Mouse (Mus musculus) kidney, adult 2 months (tissue): ENCODE measurements at regions not wholly inside any gene's neighbourhood (a gene's known extent, or its start where the extent isn't known, plus 50 kb on each side); places are given as distances from the start of the nearest gene placed in this dataset.

Experiments used
- DNase-seq: peaks from one replicate; pipeline ENCODE4 v3.0.0; 2021
- H3K27ac ChIP-seq: fragments of 200-500 bp; 2 replicates; pipeline ENCODE4 v1.5.1; 2012; ENCODE audit warnings: low read depth, low read length, control low read depth, inconsistent platforms; ENCODE audit not compliant: insufficient read depth
- H3K27me3 ChIP-seq: fragments of 200-500 bp; replicated peaks from 2 replicates; pipeline ENCODE4 v1.6.1; 2012; ENCODE audit warnings: mild to moderate bottlenecking, moderate library complexity, low read length, inconsistent platforms; ENCODE audit not compliant: control insufficient read depth, insufficient read depth
- H3K36me3 ChIP-seq: fragments of 200-500 bp; 2 replicates; pipeline ENCODE4 v1.6.1; 2012; ENCODE audit warnings: mild to moderate bottlenecking, moderate library complexity, low read length, inconsistent platforms; ENCODE audit not compliant: control insufficient read depth, insufficient read depth
- H3K4me1 ChIP-seq: fragments of 200-500 bp; 2 replicates; pipeline ENCODE4 v1.6.1; 2011; ENCODE audit warnings: low read length; ENCODE audit not compliant: control insufficient read depth, insufficient read depth
- H3K4me3 ChIP-seq: fragments of 200-500 bp; 2 replicates; pipeline ENCODE4 v1.5.1; 2011; ENCODE audit warnings: mild to moderate bottlenecking, low read depth, low read length, control low read depth; ENCODE audit not compliant: insufficient read depth
- CTCF ChIP-seq: fragments of 200-500 bp; conservative IDR thresholded peaks from 2 replicates; pipeline ENCODE4 v1.5.1; 2011; ENCODE audit warnings: low read depth, mild to moderate bottlenecking, control low read depth, low read length, moderate library complexity, mixed read lengths; ENCODE audit not compliant: insufficient read depth, insufficient read length
- POLR2A ChIP-seq: fragments of 200-500 bp; IDR thresholded peaks from one replicate; pipeline ENCODE4 v1.6.1; 2011; ENCODE audit warnings: low read depth, low read length, control low read depth
- WGBS: fragments of 180-500 bp; shearing (Covaris S2); methylation state at CpG from one replicate; pipeline ENCODE4 v1.1.7; 2018; 5-methylcytosine and 5-hydroxymethylcytosine counted together

DNA sequence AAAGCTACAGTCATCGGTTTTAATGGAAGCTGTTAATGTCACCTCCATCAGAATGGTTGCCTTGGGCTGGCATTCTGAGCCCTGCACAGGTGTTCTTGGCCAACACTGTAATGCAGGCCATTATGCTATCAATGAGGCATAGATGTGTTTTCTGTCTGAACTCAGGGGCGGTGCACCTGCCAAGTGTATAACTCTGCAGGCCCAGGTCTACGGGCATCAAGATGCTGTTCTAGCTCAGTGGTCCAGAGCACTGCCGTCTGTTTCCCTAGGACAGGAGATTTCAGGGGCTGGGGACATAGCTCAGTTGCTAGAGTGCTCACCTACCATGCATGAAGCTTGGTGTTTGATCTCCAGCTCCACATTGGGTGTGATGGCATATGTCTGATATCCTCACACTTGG lies 68.1 kb upstream of the Sash1 start:
- no peak for TF ChIP-seq CTCF
- Histone ChIP-seq H3K27me3 (no peaks in the 10 kb centered on the region), H3K4me3 (no peak overlapping the region), H3K27ac (no peak overlapping the region), H3K36me3 (no peaks in the 10 kb centered on the region), H3K4me1 (0 out of 2 replicates have a peak, but pooled peaks cover 2% of the 10 kb centered on the region)
- DNase-seq, result no peak
- 68% methylated on average over 4 of the region's 4 CpGs for WGBS

DNA sequence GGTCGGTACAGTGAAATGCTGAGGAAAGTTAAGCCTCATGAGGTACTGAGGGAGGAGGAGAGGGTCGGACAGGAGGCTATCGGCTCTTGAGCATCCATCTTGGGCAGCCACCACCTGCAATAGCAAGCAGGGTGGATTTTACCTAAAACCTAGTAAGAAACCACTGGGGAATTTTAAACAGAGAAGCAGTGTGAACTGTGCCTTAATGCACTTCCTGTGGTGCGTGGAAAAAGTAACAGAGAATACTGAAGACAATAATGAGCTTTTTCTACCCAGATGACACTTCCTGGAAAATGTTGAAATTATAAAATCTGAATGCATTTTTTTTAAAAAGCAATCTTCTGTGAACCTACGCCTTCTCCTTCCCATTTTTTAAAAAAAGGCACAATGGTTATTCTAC lies 67.1 kb upstream of the Sash1 start:
- H3K27ac ChIP-seq, result no peak overlapping the region
- H3K36me3 ChIP-seq, result no peaks in the 10 kb centered on the region
- TF ChIP-seq CTCF, result no peak
- no peaks in the 10 kb centered on the region for H3K27me3 ChIP-seq
- no peak overlapping the region for H3K4me3 ChIP-seq
- DNase-seq, result no peak
- 88% methylated on average over 5 of the region's 5 CpGs for WGBS
- H3K4me1 ChIP-seq, result 0 out of 2 replicates have a peak, but pooled peaks cover 2% of the 10 kb centered on the region

DNA sequence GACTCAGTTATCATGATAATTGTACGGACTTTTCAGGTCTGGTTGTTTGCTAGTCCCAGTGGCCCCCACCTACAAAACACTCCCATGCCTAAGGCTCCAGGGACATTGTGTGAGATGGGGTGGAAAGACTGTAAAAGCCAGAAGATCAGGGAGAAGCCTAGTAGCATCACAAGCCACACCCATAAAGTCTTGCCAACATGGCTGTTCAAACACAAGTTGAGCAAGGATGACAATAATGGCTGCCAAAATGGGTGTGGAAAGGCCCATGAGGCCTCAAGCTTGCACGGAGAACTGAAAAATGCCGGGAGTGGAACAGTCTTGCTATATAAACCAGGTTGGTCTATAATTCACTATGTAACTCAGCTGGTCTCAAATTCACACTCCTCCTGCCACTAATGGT lies 66.1 kb upstream of the Sash1 start:
- no peak for TF ChIP-seq POLR2A
- no peak for TF ChIP-seq CTCF
- H3K27ac ChIP-seq, result no peak overlapping the region
- 0 out of 2 replicates have a peak, but pooled peaks cover 2% of the 10 kb centered on the region for H3K4me1 ChIP-seq
- no peaks in the 10 kb centered on the region for H3K36me3 ChIP-seq
- no peaks in the 10 kb centered on the region for H3K27me3 ChIP-seq
- WGBS, result 92% methylated on average over 3 of the region's 3 CpGs
- DNase-seq, result no peak
- H3K4me3 ChIP-seq, result no peak overlapping the region

DNA sequence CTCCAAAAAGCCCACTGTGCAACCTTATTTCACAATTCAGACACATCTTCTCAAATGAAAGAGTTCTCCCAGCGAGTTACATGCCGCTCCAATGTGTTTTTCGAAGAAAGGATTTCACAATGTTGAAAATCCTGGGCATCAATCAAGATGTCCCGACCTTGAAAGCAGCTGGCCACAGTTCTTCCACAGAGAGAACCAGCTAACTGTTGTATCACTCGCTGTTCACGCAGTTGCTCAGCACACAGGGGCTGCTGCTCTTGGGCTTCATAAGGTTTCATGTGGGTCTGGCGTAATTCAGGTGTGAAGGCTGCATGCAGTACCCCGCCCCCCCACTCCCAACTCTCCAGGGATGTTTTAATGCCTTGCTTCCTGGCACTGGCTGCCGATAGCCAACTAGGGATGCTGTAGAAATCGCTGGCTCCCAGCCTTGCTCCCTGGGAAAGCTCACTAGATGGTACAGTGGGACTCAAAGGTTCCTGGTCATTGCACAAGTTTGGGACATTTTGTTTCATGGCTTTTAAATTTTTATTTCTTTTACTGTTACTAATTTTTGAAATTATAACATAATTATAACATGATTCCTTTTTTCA lies 65.5 kb upstream of the Sash1 start:
- H3K27ac ChIP-seq, result no peak overlapping the region
- 0 out of 2 replicates have a peak, but pooled peaks cover 2% of the 10 kb centered on the region for H3K4me1 ChIP-seq
- H3K36me3 ChIP-seq, result no peaks in the 10 kb centered on the region
- no peak overlapping the region for H3K4me3 ChIP-seq
- H3K27me3 ChIP-seq, result no peaks in the 10 kb centered on the region
- TF ChIP-seq POLR2A (no peak), CTCF (no peak)
- 77% methylated on average over 10 of the region's 10 CpGs for WGBS
- no peak for DNase-seq

DNA sequence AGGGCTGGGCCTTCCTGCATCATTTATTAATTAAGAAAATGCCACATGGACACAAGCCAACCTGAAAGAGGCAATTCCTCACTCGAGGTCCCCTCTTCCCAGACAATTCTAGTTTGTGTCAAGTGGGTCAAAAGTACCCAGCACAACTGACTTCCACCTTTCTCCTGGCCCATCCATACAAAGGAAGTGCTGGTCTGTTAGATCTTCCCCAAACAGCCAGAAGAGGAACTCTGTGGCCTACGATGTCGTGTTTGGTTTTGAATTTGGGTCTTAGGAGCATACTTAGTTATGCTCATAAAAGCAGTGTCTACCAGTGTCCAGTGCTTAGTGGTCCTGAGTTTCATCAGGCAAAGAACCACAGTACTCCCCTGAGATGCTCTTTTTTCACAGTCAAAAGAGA lies 62.4 kb upstream of the Sash1 start:
- no peak overlapping the region for H3K27ac ChIP-seq
- 72% methylated on average over 3 of the region's 3 CpGs for WGBS
- DNase-seq, result no peak
- no peak overlapping the region for H3K4me3 ChIP-seq
- no peaks in the 10 kb centered on the region for H3K36me3 ChIP-seq
- TF ChIP-seq CTCF, result no peak
- no peak for TF ChIP-seq POLR2A
- no peaks in the 10 kb centered on the region for H3K4me1 ChIP-seq
- H3K27me3 ChIP-seq, result no peaks in the 10 kb centered on the region

DNA sequence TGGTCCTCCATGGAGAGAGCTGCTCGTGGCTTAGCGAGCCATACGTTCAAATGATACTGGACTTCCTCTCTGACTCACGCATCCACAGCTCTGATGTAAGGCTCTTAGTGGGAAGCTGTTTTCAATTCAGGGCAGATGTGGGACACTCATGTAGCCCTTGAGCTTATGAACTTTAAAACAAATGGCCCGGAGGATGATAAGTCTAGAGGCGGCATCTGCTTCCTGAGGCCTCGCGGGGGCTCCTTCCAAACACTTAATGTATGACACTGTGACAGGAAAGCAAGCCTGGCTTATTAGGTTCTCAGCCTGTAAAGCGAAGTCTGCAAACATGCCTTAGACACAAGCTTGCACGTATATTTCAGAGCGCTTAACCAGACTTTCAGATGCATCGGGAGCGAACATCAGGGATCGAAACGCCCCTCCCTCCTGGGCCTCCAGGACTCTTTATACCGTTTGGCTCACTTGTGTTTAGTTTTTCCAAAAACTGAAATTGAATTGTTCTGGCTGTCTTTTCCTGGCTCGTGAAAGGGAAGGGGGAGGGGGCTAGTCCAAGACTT lies 59.4 kb upstream of the Sash1 start:
- TF ChIP-seq POLR2A, result no peak
- no peak for TF ChIP-seq CTCF
- Histone ChIP-seq H3K4me1 (no peaks in the 10 kb centered on the region), H3K27ac (peak overlapping the region; percentile 69; the same call in 1 of the 2 replicates), H3K36me3 (no peaks in the 10 kb centered on the region), H3K27me3 (no peaks in the 10 kb centered on the region), H3K4me3 (peak overlapping the region; percentile 43)
- WGBS, result 49% methylated on average over 17 of the region's 17 CpGs
- peak; percentile 23 for DNase-seq

DNA sequence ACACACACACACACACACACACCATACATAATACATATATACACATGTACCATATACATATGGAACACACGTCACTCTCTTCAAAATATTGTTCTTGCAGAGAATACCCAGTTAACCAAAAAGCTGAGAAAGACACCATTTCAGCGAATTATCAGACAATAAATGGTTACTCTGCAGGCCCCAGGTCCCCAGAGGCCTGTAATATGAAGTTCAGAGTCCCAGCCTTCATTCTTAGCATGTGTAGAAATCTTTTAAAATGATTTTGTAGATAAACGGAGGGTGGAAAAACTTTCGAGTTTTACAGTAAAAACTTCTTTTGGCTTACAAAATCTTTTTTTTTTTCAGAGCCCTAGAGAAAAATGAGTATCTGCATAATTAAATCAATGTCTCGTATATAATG lies 58.7 kb upstream of the Sash1 start:
- DNase-seq, result no peak
- TF ChIP-seq CTCF (no peak), POLR2A (no peak)
- 69% methylated on average over 5 of the region's 5 CpGs for WGBS
- Histone ChIP-seq H3K36me3 (no peaks in the 10 kb centered on the region), H3K27ac (no peak overlapping the region), H3K4me3 (no peak overlapping the region), H3K4me1 (no peaks in the 10 kb centered on the region), H3K27me3 (no peaks in the 10 kb centered on the region)

DNA sequence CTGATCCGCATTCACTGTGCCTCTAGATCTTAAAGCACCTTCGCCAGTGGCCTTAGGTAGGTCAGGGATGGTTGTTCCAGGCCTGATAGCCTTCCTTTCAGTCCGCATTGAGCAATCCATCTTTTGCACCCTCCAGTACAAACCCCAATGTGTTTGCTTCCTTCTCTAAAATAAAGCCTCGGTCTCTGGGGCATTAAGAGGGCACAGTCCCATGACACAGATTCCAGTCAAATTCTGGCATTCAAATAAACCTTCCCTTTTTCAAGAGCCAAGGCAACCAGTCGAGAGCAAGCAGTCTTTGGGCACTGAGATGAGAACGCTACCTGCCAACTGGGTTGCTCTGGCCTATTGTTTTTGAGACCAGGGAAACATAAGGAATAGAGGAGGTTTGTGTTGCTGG lies 57.8 kb upstream of the Sash1 start:
- WGBS, result 86% methylated on average over 6 of the region's 6 CpGs
- DNase-seq, result no peak
- TF ChIP-seq CTCF (no peak), POLR2A (no peak)
- H3K36me3 ChIP-seq, result no peaks in the 10 kb centered on the region
- no peaks in the 10 kb centered on the region for H3K4me1 ChIP-seq
- H3K4me3 ChIP-seq, result no peak overlapping the region
- H3K27me3 ChIP-seq, result no peaks in the 10 kb centered on the region
- no peak overlapping the region for H3K27ac ChIP-seq
